Mouse (Mus musculus): ENCODE data around the gene Gak.

- TF ChIP-seq EP300 (optimal IDR thresholded peaks at IDR 0.05) (no peak), CTCF (IDR thresholded peaks at IDR 0.05; ENCODE audit: low read depth) (no peak)
These were observed 26.5 kb upstream of the Gak start for GRCm38 (mm10) chr5:108655891-108656650.

Measured in stomach, postnatal 0 days (tissue).